Mouse (Mus musculus) frontal cortex, postnatal 14 days (tissue): ENCODE results near the gene Pih1d1.
"Not testable (repeated sequence)": the region's sequence is repeated elsewhere in the genome, so short reads cannot be mapped to it uniquely, and the experiment has no call there.

ENCODE experiments used
- DNase-seq, 2 experiments: peaks; one replicate each; pipeline ENCODE4 v3.0.0; 2022; ENCODE audit warnings: low spot score in 2 of 2

The Pih1d1 gene

GRCm38 (mm10) chr7:45167761-45168445 is 13.8 kb downstream of the Pih1d1 start:
- DNase-seq = no peak

DNA sequence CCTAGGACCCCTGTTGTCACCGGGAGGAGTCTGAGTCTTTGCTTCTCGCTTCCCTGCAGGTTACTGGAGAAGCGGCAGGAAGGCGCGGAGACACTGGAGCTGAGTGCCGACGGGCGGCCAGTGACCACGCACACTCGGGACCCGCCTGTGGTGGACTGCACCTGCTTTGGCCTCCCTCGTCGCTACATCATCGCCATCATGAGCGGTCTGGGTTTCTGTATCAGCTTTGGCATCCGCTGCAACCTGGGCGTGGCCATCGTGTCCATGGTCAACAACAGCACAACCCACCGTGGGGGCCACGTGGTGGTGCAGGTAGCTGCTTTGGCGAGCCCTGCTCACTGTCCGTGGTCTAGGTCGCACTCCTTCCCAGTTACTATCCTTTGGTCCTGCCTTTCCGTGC is 14.6 kb downstream of the Pih1d1 start:
- no peak for DNase-seq

DNA sequence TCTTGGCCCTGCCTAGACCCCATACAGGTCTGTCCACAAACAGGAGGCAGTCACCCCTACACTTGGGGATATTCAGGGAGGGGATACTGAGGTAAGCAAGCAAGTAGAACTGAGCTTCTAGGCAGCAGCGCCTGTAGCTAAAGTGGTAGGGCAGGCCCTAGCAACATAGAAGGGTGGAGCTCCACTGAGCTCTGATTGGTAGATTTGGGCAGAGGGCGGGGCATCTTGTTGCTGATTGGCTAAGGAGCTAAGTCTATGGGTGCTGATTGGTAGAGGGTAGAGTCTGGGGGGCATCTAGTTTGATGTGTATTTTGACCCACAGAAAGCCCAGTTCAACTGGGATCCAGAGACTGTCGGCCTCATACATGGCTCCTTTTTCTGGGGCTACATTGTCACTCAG is 15.4 kb downstream of the Pih1d1 start:
- DNase-seq = no peak

DNA sequence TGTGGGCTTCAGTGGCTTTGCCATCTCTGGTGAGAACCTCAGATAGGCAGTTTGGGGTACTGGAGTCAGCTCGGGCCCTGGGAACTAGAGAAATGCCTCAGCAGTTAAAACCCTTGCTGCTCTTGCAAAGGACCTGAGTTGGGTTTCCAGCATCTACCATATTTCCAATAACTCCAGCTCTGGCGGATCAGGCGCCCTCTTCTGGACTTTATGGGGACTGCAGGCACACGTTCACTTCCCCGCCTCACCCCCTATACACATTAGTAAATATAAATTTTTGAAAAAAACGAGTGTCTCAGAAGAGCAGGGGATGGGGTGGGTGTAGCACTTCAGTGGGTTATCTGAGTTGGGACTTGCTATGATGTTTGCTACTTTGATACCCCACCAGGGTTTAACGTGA is 18.9 kb downstream of the Pih1d1 start:
- DNase-seq = no peak

GRCm38 (mm10) chr7:45173772-45174171 is 19.7 kb downstream of the Pih1d1 start:
- not testable (repeated sequence) for DNase-seq

GRCm38 (mm10) chr7:45174567-45175280 is 20.6 kb downstream of the Pih1d1 start:
- no peak for DNase-seq

- no peak for DNase-seq
Measured at GRCm38 (mm10) chr7:45175398-45175797, 21.3 kb downstream of the Pih1d1 start.

DNA sequence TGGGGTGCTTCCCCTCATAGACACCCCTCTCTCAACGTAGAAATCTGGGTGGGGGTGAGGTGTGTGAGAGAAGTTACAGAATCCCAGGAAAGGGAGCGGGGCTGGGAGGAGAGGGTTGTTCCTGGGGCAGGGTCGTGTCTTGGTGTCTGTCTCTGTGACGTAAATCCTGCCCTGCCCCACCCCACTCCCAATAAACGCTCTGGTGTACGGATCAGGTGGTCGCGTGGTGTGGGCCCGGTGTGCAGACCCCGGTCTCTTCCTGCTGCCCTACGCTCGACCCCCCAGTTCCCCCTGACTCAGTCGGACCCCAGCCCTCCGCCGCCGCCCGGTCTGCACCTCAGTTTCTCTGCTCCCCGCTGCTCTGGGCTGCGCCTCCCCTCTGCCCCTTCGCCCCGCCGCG is 21.8 kb downstream of the Pih1d1 start:
- DNase-seq = no peak

GRCm38 (mm10) chr7:45176356-45176755 is 22.3 kb downstream of the Pih1d1 start:
- no peak for DNase-seq

DNA sequence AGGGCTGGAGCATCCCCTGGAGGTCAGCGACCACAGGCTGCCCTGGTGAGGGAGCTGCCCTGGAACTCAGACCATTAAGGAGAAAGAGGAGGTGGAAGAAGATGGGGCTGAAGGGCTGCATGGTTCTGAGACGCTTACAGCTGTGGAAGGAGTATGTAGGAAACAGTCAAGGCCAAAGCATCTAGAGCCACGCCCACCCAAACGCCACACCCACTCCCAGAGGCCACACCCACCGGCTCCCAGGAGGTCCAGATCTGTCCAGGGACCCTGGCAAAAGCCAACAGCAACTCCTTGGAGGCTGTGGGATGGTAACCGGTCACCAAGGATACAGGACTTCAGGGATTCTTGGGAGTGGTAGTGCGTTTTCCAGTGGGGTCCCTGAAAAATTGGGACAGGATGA is 24.4 kb downstream of the Pih1d1 start:
- no peak for DNase-seq

- DNase-seq = no peak
Measured at GRCm38 (mm10) chr7:45179469-45179868, 25.4 kb downstream of the Pih1d1 start, which contains the start of gene Gfy. TSS of gene Gfy (minus strand) at chr7:45179569.

- DNase-seq = no peak
Measured at GRCm38 (mm10) chr7:45180896-45181477, 26.9 kb downstream of the Pih1d1 start, which contains the start of gene Pth2. TSS of gene Pth2 (plus strand) at chr7:45180995.

GRCm38 (mm10) chr7:45181540-45181939 is 27.4 kb downstream of the Pih1d1 start:
- DNase-seq = no peak

- DNase-seq = peak; percentile 69 to 82
Measured at GRCm38 (mm10) chr7:45182199-45182601, 28.1 kb downstream of the Pih1d1 start.

GRCm38 (mm10) chr7:45182606-45183005 is 28.5 kb downstream of the Pih1d1 start:
- DNase-seq = no peak

- no peak for DNase-seq
Measured at GRCm38 (mm10) chr7:45183672-45184071, 29.6 kb downstream of the Pih1d1 start.

GRCm38 (mm10) chr7:45185921-45186320 is 31.8 kb downstream of the Pih1d1 start:
- DNase-seq = no peak

GRCm38 (mm10) chr7:45189600-45189999 is 35.5 kb downstream of the Pih1d1 start:
- no peak for DNase-seq

- DNase-seq = no peak
Measured at GRCm38 (mm10) chr7:45190186-45190585, 36.1 kb downstream of the Pih1d1 start.

DNA sequence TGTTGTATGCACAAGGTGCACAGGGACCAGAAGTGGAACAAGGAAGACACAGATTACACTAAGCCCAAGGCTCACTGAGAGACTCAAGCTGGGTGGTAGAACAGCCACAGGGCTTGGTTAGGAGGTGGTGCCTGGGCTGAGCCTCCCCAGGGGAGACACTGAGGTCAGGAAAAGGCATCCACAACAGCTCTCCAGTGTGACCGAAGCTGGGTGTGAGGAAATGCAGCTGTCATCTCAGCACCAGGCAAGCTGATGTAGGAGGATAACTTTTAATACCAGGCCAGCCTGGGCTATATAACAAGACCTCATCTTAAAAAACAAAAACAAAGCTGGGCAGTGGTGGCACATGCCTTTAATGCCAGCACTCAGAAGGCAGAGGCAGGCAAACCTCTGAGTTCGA is 37.1 kb downstream of the Pih1d1 start:
- DNase-seq = no peak

DNA sequence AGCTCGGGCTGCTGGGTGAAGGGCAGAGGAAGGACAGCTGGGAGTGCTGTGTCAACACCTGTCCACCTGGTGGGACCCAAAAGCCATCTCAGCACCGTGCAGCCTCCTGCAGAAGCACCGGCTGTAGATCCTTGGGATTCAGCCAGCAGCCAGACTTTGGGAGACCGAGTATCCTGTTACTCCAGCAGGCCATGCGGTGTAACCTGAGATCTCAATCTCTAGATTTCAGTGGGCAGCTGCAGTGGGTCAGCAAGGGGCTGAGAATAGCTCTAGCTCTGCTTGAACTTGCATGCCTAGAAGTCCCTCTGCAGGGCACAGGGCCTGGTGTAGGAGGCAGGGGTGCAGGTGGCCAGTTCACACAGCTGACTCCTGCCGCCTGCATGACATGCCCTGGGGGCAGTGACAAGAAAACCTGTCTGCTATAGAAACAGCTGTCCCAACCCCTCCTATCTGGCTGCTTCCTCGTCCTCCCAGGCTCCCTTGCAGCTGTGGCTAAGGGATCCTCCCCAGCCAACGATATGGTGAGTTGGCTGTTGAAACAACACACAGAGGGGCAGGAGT is 37.8 kb downstream of the Pih1d1 start:
- DNase-seq = no peak

DNA sequence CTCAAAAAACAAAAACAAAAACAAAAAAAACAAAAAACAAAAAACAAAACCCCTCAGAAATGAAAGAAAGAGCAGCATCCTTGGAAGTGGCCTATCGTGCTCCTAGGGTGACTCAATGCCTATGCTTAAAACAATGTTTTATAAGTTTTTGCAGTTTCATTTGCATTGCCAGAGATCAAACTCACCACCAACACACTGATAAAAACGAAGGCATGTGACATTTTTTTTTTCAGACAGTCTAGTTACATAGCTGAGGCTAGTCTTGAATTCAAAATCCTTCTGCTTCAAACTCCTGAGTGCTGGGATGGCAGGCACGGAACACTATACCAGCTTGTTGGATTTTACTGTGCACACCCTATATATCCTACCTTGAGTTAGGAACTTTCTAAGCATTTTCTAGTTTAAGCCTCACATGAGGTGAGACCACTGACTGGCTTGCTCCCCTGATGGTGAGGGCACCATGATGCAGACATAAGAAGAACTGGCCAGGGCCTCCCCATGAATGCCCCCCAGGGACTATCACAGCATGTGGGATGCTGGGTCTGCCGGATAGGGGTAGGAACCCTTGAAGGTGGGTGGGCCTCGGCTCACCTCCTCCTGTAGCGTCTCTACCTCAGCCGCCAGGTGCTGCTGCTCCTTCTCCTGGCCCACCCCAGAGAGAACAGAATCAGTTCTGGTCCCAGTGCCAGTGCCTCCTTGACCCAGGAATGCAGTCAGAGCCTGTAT is 38.6 kb downstream of the Pih1d1 start:
- no peak for DNase-seq
